7 mouse cellular contexts compared by ENCODE assay signal in genomic region chr3:108855864-108856263, GRCm38 (mm10). TPM values are rescaled to one million over a fixed set of nuclear protein-coding genes. Genes with fewer than 3 reads are reported as not detected.
A peak's percentile ranks its signal among the peaks of the same experiment; 100 is the strongest.
DNase-seq lines count a peak whose midpoint lies in the region; ATAC-seq and TF ChIP-seq lines count a peak whose summit lies in the region.

No protein-coding gene starts in this region.

- no peak overlapping the region for H3K9ac ChIP-seq in liver, adult 2 months (ENCODE audit: low read depth, low read length)
- H3K9ac ChIP-seq in liver, embryonic 11.5 days (ENCODE audit: low read depth, low read length): no peak overlapping the region
- no peak overlapping the region for H3K9ac ChIP-seq in heart, postnatal 0 days (replicated peaks; ENCODE audit: low read depth, low read length)

- WGBS in liver, adult 2 months: 72% methylated on average over 10 of the region's 10 CpGs
- 77% methylated on average over 10 of the region's 10 CpGs for WGBS in liver, embryonic 11.5 days
- 50% methylated on average over 10 of the region's 10 CpGs for WGBS in heart, postnatal 0 days

- H3K4me2 ChIP-seq in liver, embryonic 11.5 days: no peak overlapping the region
- H3K4me2 ChIP-seq in heart, postnatal 0 days (ENCODE audit: low read depth, low read length): no peak overlapping the region

- H3K79me2 ChIP-seq in liver, adult 2 months (ENCODE audit: control insufficient read depth, insufficient read depth, low read length): no peaks in the 10 kb centered on the region

- no peak for TF ChIP-seq POLR2A in liver, adult 2 months (IDR thresholded peaks at IDR 0.05; ENCODE audit: extremely low read depth, insufficient read depth, low read length)
- no peak for TF ChIP-seq POLR2A in brain, embryonic 14.5 days (IDR thresholded peaks at IDR 0.05; ENCODE audit: borderline replicate concordance, extremely low read depth, insufficient read depth, insufficient read length, poor library complexity, severe bottlenecking)

- H3K27ac ChIP-seq in liver, adult 2 months (replicated peaks; ENCODE audit: insufficient read depth, low read depth, low read length): no peak overlapping the region
- H3K27ac ChIP-seq in liver, embryonic 11.5 days (ENCODE audit: low read depth, low read length): no peak overlapping the region
- peak overlapping the region; percentile 64 for H3K27ac ChIP-seq in heart, postnatal 0 days (ENCODE audit: low read depth)

- TF ChIP-seq EP300 in heart, postnatal 0 days (IDR thresholded peaks at IDR 0.05; ENCODE audit: low read depth): no peak

- no peak overlapping the region for H3K4me3 ChIP-seq in liver, adult 2 months (ENCODE audit: insufficient read depth, low read depth, low read length)
- H3K4me3 ChIP-seq in liver, embryonic 11.5 days (ENCODE audit: low read depth, low read length): no peak overlapping the region
- H3K4me3 ChIP-seq in heart, postnatal 0 days (ENCODE audit: low read depth, low read length): no peak overlapping the region

- ATAC-seq in liver, embryonic 11.5 days (replicated peaks; ENCODE audit: low FRiP score): no peak
- peak; percentile 18 for ATAC-seq in heart, postnatal 0 days (ENCODE audit: insufficient read depth, low read depth)
- 0 out of 2 replicates have a peak, but pooled peaks have one; percentile 8 for ATAC-seq in megakaryocyte-erythroid progenitor cell, adult 5-6 weeks (replicated peaks; ENCODE audit: low FRiP score, low TSS enrichment, poor library complexity, severe bottlenecking)

- no peaks in the 10 kb centered on the region for H3K27me3 ChIP-seq in liver, adult 2 months (ENCODE audit: control insufficient read depth, insufficient read depth, low read length)
- H3K27me3 ChIP-seq in liver, embryonic 11.5 days (replicated peaks; ENCODE audit: control insufficient read depth, insufficient read depth, low read length): no peaks in the 10 kb centered on the region
- no peaks in the 10 kb centered on the region for H3K27me3 ChIP-seq in heart, postnatal 0 days (ENCODE audit: control insufficient read depth, insufficient read depth, low read length)

- H3K4me1 ChIP-seq in liver, adult 2 months (ENCODE audit: control insufficient read depth, insufficient read depth, low read length): peaks cover 2% of the 10 kb centered on the region; the same call in 1 of the 2 replicates
- peaks cover 2% of the 10 kb centered on the region; the same call in 1 of the 2 replicates for H3K4me1 ChIP-seq in liver, embryonic 11.5 days (replicated peaks; ENCODE audit: control insufficient read depth, insufficient read depth, low read length)
- peaks cover 20% of the 10 kb centered on the region for H3K4me1 ChIP-seq in heart, postnatal 0 days (ENCODE audit: control insufficient read depth, insufficient read depth)

- TF ChIP-seq CTCF in liver, adult 2 months (IDR thresholded peaks at IDR 0.05; ENCODE audit: low read depth, low read length): no peak
- no peak for TF ChIP-seq CTCF in brain, embryonic 14.5 days (IDR thresholded peaks at IDR 0.05; ENCODE audit: borderline replicate concordance, extremely low read depth, insufficient read depth, insufficient read length)
- TF ChIP-seq CTCF in heart, postnatal 0 days (IDR thresholded peaks at IDR 0.05; ENCODE audit: low read depth): no peak

- no peaks in the 10 kb centered on the region for H3K36me3 ChIP-seq in liver, adult 2 months (ENCODE audit: control insufficient read depth, insufficient read depth, low read length)
- H3K36me3 ChIP-seq in liver, embryonic 11.5 days (ENCODE audit: control insufficient read depth, insufficient read depth, low read length): no peaks in the 10 kb centered on the region
- H3K36me3 ChIP-seq in heart, postnatal 0 days (replicated peaks; ENCODE audit: control insufficient read depth, insufficient read depth, low read length): no peaks in the 10 kb centered on the region

- no peaks in the 10 kb centered on the region for H3K9me3 ChIP-seq in liver, embryonic 11.5 days (ENCODE audit: control insufficient read depth, low read length)
- H3K9me3 ChIP-seq in heart, postnatal 0 days (replicated peaks; ENCODE audit: control insufficient read depth, low read length): no peaks in the 10 kb centered on the region

- peak; percentile 26 for DNase-seq in liver, adult 2 months (ENCODE audit: extremely low read depth, low read depth, low spot score)
- DNase-seq in liver, embryonic 11.5 days (ENCODE audit: low spot score): no peak
- peak; percentile 83 for DNase-seq in NIH3T3 (ENCODE audit: low read depth)
- peak; percentile 62 for DNase-seq in brain, embryonic 14.5 days (ENCODE audit: low read depth)
- DNase-seq in heart, postnatal 0 days (ENCODE audit: low spot score): peak; percentile 18
- DNase-seq in frontal cortex, postnatal 10 days (ENCODE audit: low spot score in 2 of 2): no peak

RNA-seq across cellular contexts. Expression of gene Stxbp3, which starts 15.5 kb away (rescaled TPM):
- 28.9 and 34.3 TPM in 2 replicates for total RNA-seq in liver, adult 2 months (2014; rRNA removed)
- polyA plus RNA-seq in liver, adult 2 months (2012; rRNA removed): 6.0 and 6.7 TPM in 2 replicates
- polyA plus RNA-seq in liver, embryonic 11.5 days (2014; fragmentation: Nextera tagmentation; extraction: Ambion mirVana): 35.1 and 35.6 TPM in 2 replicates
- 9.9 and 11.8 TPM in 2 replicates for polyA plus RNA-seq in brain, embryonic 14.5 days (2012; rRNA removed)
- 12.8 and 28.1 TPM in 2 replicates for total RNA-seq in heart, postnatal 0 days (2014; rRNA removed; ENCODE audit: low replicate concordance)
- polyA plus RNA-seq in heart, postnatal 0 days (2015; fragmentation: Nextera tagmentation; extraction: Ambion mirVana): 26.8 and 27.9 TPM in 2 replicates
- 46.7 and 47.5 TPM in 2 replicates for total RNA-seq in megakaryocyte-erythroid progenitor cell, adult 5-6 weeks (2014; fragmentation: Nextera tagmentation)
- total RNA-seq in megakaryocyte-erythroid progenitor cell, adult 5-6 weeks (2017): 56.6 and 61.3 TPM in 2 replicates

RNA-seq across cellular contexts. Expression of gene Fndc7, which starts 33.9 kb away (rescaled TPM):
- 0.09 and 0.13 TPM in 2 replicates for total RNA-seq in liver, adult 2 months (2014; rRNA removed)
- polyA plus RNA-seq in liver, adult 2 months (2012; rRNA removed): 0.02 and 0.09 TPM in 2 replicates
- 0.18 TPM in 1 of 2 replicates, not detected in the other for polyA plus RNA-seq in liver, embryonic 11.5 days (2014; fragmentation: Nextera tagmentation; extraction: Ambion mirVana)
- polyA plus RNA-seq in brain, embryonic 14.5 days (2012; rRNA removed): 0.09 and 0.11 TPM in 2 replicates
- 1.5 TPM in 1 of 2 replicates, not detected in the other for total RNA-seq in heart, postnatal 0 days (2014; rRNA removed; ENCODE audit: low replicate concordance)
- polyA plus RNA-seq in heart, postnatal 0 days (2015; fragmentation: Nextera tagmentation; extraction: Ambion mirVana): 0.08 TPM in 1 of 2 replicates, not detected in the other
- total RNA-seq in megakaryocyte-erythroid progenitor cell, adult 5-6 weeks (2014; fragmentation: Nextera tagmentation): not detected in 2 replicates
- total RNA-seq in megakaryocyte-erythroid progenitor cell, adult 5-6 weeks (2017): not detected in 2 replicates

RNA-seq across cellular contexts. Expression of gene Prpf38b, which starts 55.7 kb away (rescaled TPM):
- total RNA-seq in liver, adult 2 months (2014; rRNA removed): 22.8 and 25.7 TPM in 2 replicates
- 13.8 and 17.2 TPM in 2 replicates for polyA plus RNA-seq in liver, adult 2 months (2012; rRNA removed)
- polyA plus RNA-seq in liver, embryonic 11.5 days (2014; fragmentation: Nextera tagmentation; extraction: Ambion mirVana): 61.0 and 69.3 TPM in 2 replicates
- 68.0 and 78.4 TPM in 2 replicates for polyA plus RNA-seq in brain, embryonic 14.5 days (2012; rRNA removed)
- 25.2 and 33.8 TPM in 2 replicates for total RNA-seq in heart, postnatal 0 days (2014; rRNA removed; ENCODE audit: low replicate concordance)
- polyA plus RNA-seq in heart, postnatal 0 days (2015; fragmentation: Nextera tagmentation; extraction: Ambion mirVana): 27.5 and 27.8 TPM in 2 replicates
- 138 and 220 TPM in 2 replicates for total RNA-seq in megakaryocyte-erythroid progenitor cell, adult 5-6 weeks (2014; fragmentation: Nextera tagmentation)
- 307 and 371 TPM in 2 replicates for total RNA-seq in megakaryocyte-erythroid progenitor cell, adult 5-6 weeks (2017)

Comparison
In these comparisons a context has a peak if more than half of its experiments do, and no peak if none do; other contexts are left out.
1. DNase-seq: peak in liver, adult 2 months (single experiment), NIH3T3 (single experiment), brain, embryonic 14.5 days (single experiment) and heart, postnatal 0 days (single experiment); none in liver, embryonic 11.5 days (single experiment) and frontal cortex, postnatal 10 days (0 of 2).